Mouse (Mus musculus) kidney, postnatal 0 days (tissue): Measurements from ENCODE around the gene Cux1. TPM values are rescaled to one million over a fixed set of nuclear protein-coding genes. Genes with fewer than 3 reads are reported as not detected.

Source experiments
- ATAC-seq: fragments of 200-750 bp; cut with Nextera tagmentation; replicated peaks from 2 replicates; pipeline ENCODE4 v1.8.0; 2017; ENCODE audit warnings: low read depth, moderate number of reproducible peaks, moderate TSS enrichment, moderate library complexity; ENCODE audit not compliant: low FRiP score
- DNase-seq: peaks from one replicate; pipeline ENCODE4 v3.0.0-alpha.2; 2016; ENCODE audit warnings: low spot score
- H3K27ac ChIP-seq: fragments of 300-500 bp; sonication (generic); 2 replicates; pipeline ENCODE4 v1.5.1; 2014; ENCODE audit warnings: mild to moderate bottlenecking
- H3K27me3 ChIP-seq: fragments of 300-500 bp; sonication (generic); 2 replicates; pipeline ENCODE4 v1.6.1; 2014; ENCODE audit warnings: low read length, mixed read lengths; ENCODE audit not compliant: insufficient read depth
- H3K36me3 ChIP-seq: fragments of 300-500 bp; sonication (generic); 2 replicates; pipeline ENCODE4 v1.6.1; 2014; ENCODE audit warnings: low read length, mixed read lengths; ENCODE audit not compliant: insufficient read depth
- H3K4me1 ChIP-seq: fragments of 300-500 bp; sonication (generic); replicated peaks from 2 replicates; pipeline ENCODE4 v1.6.1; 2014; ENCODE audit warnings: antibody characterized with exemption, low read length, mixed read lengths; ENCODE audit not compliant: insufficient read depth
- H3K4me2 ChIP-seq: fragments of 300-500 bp; sonication (generic); 2 replicates; pipeline ENCODE4 v1.6.1; 2014; ENCODE audit warnings: mild to moderate bottlenecking, low read length, moderate library complexity, mixed read lengths
- H3K4me3 ChIP-seq: fragments of 300-500 bp; sonication (generic); replicated peaks from 2 replicates; pipeline ENCODE4 v1.5.1; 2014; ENCODE audit warnings: low read depth, low read length
- H3K9ac ChIP-seq: fragments of 300-500 bp; sonication (generic); 2 replicates; pipeline ENCODE4 v1.6.1; 2014; ENCODE audit warnings: low read depth, low read length
- H3K9me3 ChIP-seq: fragments of 300-500 bp; sonication (generic); replicated peaks from 2 replicates; pipeline ENCODE4 v1.6.1; 2016; ENCODE audit warnings: low read length, inconsistent platforms, mixed read lengths
- CTCF ChIP-seq: IDR thresholded peaks from 2 replicates; pipeline ENCODE4 v1.5.1; 2016; ENCODE audit warnings: antibody characterized with exemption, low read depth, mild to moderate bottlenecking, moderate library complexity
- WGBS: fragments of 180-500 bp; shearing (Covaris S2); extraction: QIAGEN DNeasy Blood & Tissue Kit; methylation state at CpG from one replicate; pipeline ENCODE4 v1.1.7; 2014; 5-methylcytosine and 5-hydroxymethylcytosine counted together
- polyA plus RNA-seq: library from polyadenylated mRNA; unstranded; fragments of >200 nt; fragmentation: Nextera tagmentation; extraction: Ambion mirVana; gene quantifications from 2 replicates; pipeline ENCODE4 v1.2.1, GENCODE M21; 2015

The Cux1 gene
- polyA plus RNA-seq, 1 experiment from 2014 or later, result 73.4 TPM

- ATAC-seq (no peak), DNase-seq (no peak)
- WGBS, result 91% methylated on average over 7 of the region's 7 CpGs
- Histone ChIP-seq H3K4me1 (no peaks in the 10 kb centered on the region), H3K9ac (no peak overlapping the region), H3K4me2 (no peak overlapping the region), H3K27ac (no peak overlapping the region), H3K27me3 (no peaks in the 10 kb centered on the region), H3K4me3 (no peak overlapping the region), H3K36me3 (no peaks in the 10 kb centered on the region), H3K9me3 (no peaks in the 10 kb centered on the region)
- TF ChIP-seq CTCF, result no peak
Observed at GRCm38 (mm10) chr5:136494927-136495326, 72.4 kb downstream of the Cux1 start.

- TF ChIP-seq CTCF, result no peak
- Histone ChIP-seq H3K9ac (no peak overlapping the region), H3K36me3 (no peaks in the 10 kb centered on the region), H3K27me3 (no peaks in the 10 kb centered on the region), H3K9me3 (no peaks in the 10 kb centered on the region), H3K4me2 (no peak overlapping the region), H3K4me1 (no peaks in the 10 kb centered on the region), H3K4me3 (no peak overlapping the region), H3K27ac (no peak overlapping the region)
- ATAC-seq (no peak), DNase-seq (no peak)
- 81% methylated on average over 2 of the region's 2 CpGs for WGBS
Observed at GRCm38 (mm10) chr5:136494288-136494687, 73.0 kb downstream of the Cux1 start.

DNA sequence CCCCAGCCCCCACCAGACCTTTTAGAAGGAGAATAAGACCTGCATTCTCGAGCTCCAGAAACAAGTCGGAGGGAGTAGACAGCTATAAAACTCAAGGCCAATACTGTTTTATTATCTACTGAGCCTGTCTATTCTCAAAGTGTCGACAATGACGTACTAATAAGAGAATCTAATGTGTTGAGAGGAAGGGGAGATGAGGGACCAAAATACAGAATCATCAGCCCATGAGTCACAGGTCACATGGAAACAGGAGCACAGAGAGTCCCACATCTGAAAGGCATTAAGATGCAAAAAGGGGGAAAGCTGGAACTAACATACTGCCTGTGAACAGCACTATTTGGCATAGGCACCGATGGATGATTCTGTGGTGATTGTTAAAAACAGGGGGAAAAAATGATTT lies 77.8 kb downstream of the Cux1 start:
- no peaks in the 10 kb centered on the region for H3K9me3 ChIP-seq
- no peaks in the 10 kb centered on the region for H3K27me3 ChIP-seq
- no peak overlapping the region for H3K9ac ChIP-seq
- H3K4me1 ChIP-seq, result 0 out of 2 replicates have a peak, but pooled peaks cover 4% of the 10 kb centered on the region
- H3K4me3 ChIP-seq, result no peak overlapping the region
- no peak overlapping the region for H3K4me2 ChIP-seq
- no peak overlapping the region for H3K27ac ChIP-seq
- 0 out of 2 replicates have a peak, but pooled peaks cover 3% of the 10 kb centered on the region for H3K36me3 ChIP-seq
- no peak for DNase-seq
- ATAC-seq, result no peak
- 58% methylated on average over 5 of the region's 5 CpGs for WGBS
- no peak for TF ChIP-seq CTCF

GRCm38 (mm10) chr5:136488721-136489120 lies 78.6 kb downstream of the Cux1 start:
- no peak overlapping the region for H3K4me3 ChIP-seq
- 0 out of 2 replicates have a peak, but pooled peaks cover 3% of the 10 kb centered on the region for H3K36me3 ChIP-seq
- 72% methylated on average over 3 of the region's 3 CpGs for WGBS
- DNase-seq (no peak), ATAC-seq (no peak)
- TF ChIP-seq CTCF, result no peak
- no peaks in the 10 kb centered on the region for H3K27me3 ChIP-seq
- no peak overlapping the region for H3K4me2 ChIP-seq
- 0 out of 2 replicates have a peak, but pooled peaks cover 4% of the 10 kb centered on the region for H3K4me1 ChIP-seq
- no peaks in the 10 kb centered on the region for H3K9me3 ChIP-seq
- H3K27ac ChIP-seq, result no peak overlapping the region
- H3K9ac ChIP-seq, result no peak overlapping the region

GRCm38 (mm10) chr5:136488223-136488622 lies 79.1 kb downstream of the Cux1 start:
- Histone ChIP-seq H3K4me3 (no peak overlapping the region), H3K4me2 (no peak overlapping the region), H3K4me1 (0 out of 2 replicates have a peak, but pooled peaks cover 4% of the 10 kb centered on the region), H3K36me3 (0 out of 2 replicates have a peak, but pooled peaks cover 3% of the 10 kb centered on the region), H3K9ac (no peak overlapping the region), H3K27ac (no peak overlapping the region), H3K9me3 (no peaks in the 10 kb centered on the region), H3K27me3 (no peaks in the 10 kb centered on the region)
- no peak for ATAC-seq
- DNase-seq, result no peak
- WGBS, result 57% methylated on average over 1 of the region's 1 CpGs
- no peak for TF ChIP-seq CTCF

- Histone ChIP-seq H3K4me3 (no peak overlapping the region), H3K9me3 (no peaks in the 10 kb centered on the region), H3K4me1 (0 out of 2 replicates have a peak, but pooled peaks cover 4% of the 10 kb centered on the region), H3K4me2 (no peak overlapping the region), H3K36me3 (0 out of 2 replicates have a peak, but pooled peaks cover 3% of the 10 kb centered on the region), H3K27me3 (no peaks in the 10 kb centered on the region), H3K9ac (no peak overlapping the region), H3K27ac (no peak overlapping the region)
- ATAC-seq, result no peak
- no peak for TF ChIP-seq CTCF
- WGBS, result 60% methylated on average over 11 of the region's 11 CpGs
- DNase-seq, result no peak
Observed at GRCm38 (mm10) chr5:136487397-136488093, 79.7 kb downstream of the Cux1 start.
